In the genomic region with DNA sequence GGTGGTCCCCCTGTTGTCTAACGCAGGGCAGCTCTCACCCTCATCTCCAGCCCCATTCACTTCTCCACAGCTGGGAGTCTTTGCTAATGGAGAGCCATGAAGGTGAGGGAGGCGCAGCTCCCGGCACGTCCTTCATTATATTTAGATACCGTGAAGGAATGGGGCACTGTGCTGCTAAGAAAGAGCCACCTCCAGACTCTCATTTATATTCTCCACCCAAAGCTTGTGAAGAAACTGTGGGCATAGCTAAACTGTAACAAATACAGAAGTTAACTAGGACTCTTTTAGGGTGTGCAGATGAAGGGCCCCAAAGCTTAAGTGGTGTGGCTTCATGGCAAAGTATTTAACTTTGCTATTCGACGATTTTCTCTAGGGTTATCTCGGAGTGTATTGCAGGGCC, we compare ENCODE assay signal across 20 mouse cellular contexts.
A peak's percentile ranks its signal among the peaks of the same experiment; 100 is the strongest.
DNase-seq lines count a peak whose midpoint lies in the region; TF ChIP-seq lines count a peak whose summit lies in the region.
"Had no signal": no experiment of that assay in that cellular context is flagged by ENCODE, and none has a peak within 500 bp of the region (broad histone marks: within the 10 kb centered on the region; RNA-seq: fewer than 3 reads in every experiment).

No protein-coding gene starts in this region.

- intact Hi-C loops in left cerebral cortex, adult 2 months (cut with DNase I), result no loop called here

- TF ChIP-seq POLR2A in cortical plate, adult 2 months (IDR thresholded peaks at IDR 0.05; ENCODE audit: extremely low read depth, insufficient read depth, low read length), result no peak
- no peak for TF ChIP-seq POLR2A in kidney, adult 2 months (IDR thresholded peaks at IDR 0.05; ENCODE audit: low read depth, low read length)

- TF ChIP-seq CTCF in left cerebral cortex, adult 2 months (IDR thresholded peaks at IDR 0.05), result no peak
- TF ChIP-seq CTCF in cortical plate, adult 2 months (IDR thresholded peaks at IDR 0.05; ENCODE audit: extremely low read depth, insufficient read depth, low read length), result no peak
- no peak for TF ChIP-seq CTCF in kidney, adult 2 months (conservative IDR thresholded peaks at IDR 0.05; ENCODE audit: insufficient read depth, insufficient read length, low read depth, low read length)

- no peak for DNase-seq in left cerebral cortex, adult 2 months (ENCODE audit: extremely low spot score in 1 of 2, low spot score in 2 of 2)
- DNase-seq in left cerebral cortex, adult 8-10 months (ENCODE audit: low spot score in 2 of 2), result no peak
- peak; percentile 51 for DNase-seq in right cerebral cortex, adult 18-20 months
- no peak for DNase-seq in right cerebral cortex, postnatal 10 days (ENCODE audit: low spot score in 2 of 2)
- no peak for DNase-seq in kidney, adult 11 months
- DNase-seq in kidney, adult 2 months, result no peak
- DNase-seq: adrenal gland, adult 2 months; adrenal gland, postnatal 10 days; adrenal gland, postnatal 25 days; cerebellum, adult 11-12 months; cerebellum, adult 2 months; cerebellum, adult 9-10 months; cerebellum, postnatal 25 days; embryo, embryonic 11 days had no signal

- peak overlapping the region; percentile 55 for H3K27ac ChIP-seq in left cerebral cortex, adult 2 months
- H3K27ac ChIP-seq in cortical plate, adult 2 months (ENCODE audit: insufficient read depth, low read length), result peak overlapping the region; percentile 14; the same call in 1 of the 2 replicates
- no peak overlapping the region for H3K27ac ChIP-seq in kidney, adult 2 months (ENCODE audit: insufficient read depth, low read depth, low read length)
- H3K27ac ChIP-seq: embryonic facial prominence, embryonic 13.5 days; embryonic facial prominence, embryonic 15.5 days; forebrain, embryonic 10.5 days; forebrain, embryonic 12.5 days had no signal

- H3K4me1 ChIP-seq in cortical plate, adult 2 months (ENCODE audit: control insufficient read depth, insufficient read depth, low read length), result peaks cover 3% of the 10 kb centered on the region
- H3K4me1 ChIP-seq in kidney, adult 2 months (ENCODE audit: control insufficient read depth, insufficient read depth, low read length), result no peaks in the 10 kb centered on the region
- H3K4me1 ChIP-seq: embryonic facial prominence, embryonic 13.5 days; embryonic facial prominence, embryonic 15.5 days; forebrain, embryonic 10.5 days; forebrain, embryonic 12.5 days had no signal

- H3K36me3 ChIP-seq in kidney, adult 2 months (ENCODE audit: control insufficient read depth, insufficient read depth, low read length), result no peaks in the 10 kb centered on the region
- H3K36me3 ChIP-seq: embryonic facial prominence, embryonic 13.5 days; embryonic facial prominence, embryonic 15.5 days; forebrain, embryonic 10.5 days; forebrain, embryonic 12.5 days had no signal

- H3K4me3 ChIP-seq in left cerebral cortex, adult 2 months, result no peak overlapping the region
- no peak overlapping the region for H3K4me3 ChIP-seq in cortical plate, adult 2 months (ENCODE audit: insufficient read depth, low read length)
- H3K4me3 ChIP-seq in kidney, adult 2 months (ENCODE audit: insufficient read depth, low read depth, low read length), result no peak overlapping the region
- H3K4me3 ChIP-seq: embryonic facial prominence, embryonic 13.5 days; embryonic facial prominence, embryonic 15.5 days; erythroblast, embryonic 14.5 days; forebrain, embryonic 10.5 days; forebrain, embryonic 12.5 days had no signal

- WGBS in kidney, adult 2 months, result 79% methylated on average over 8 of the region's 8 CpGs

- H3K27me3 ChIP-seq in kidney, adult 2 months (replicated peaks; ENCODE audit: control insufficient read depth, insufficient read depth, low read length), result no peaks in the 10 kb centered on the region
- H3K27me3 ChIP-seq: embryonic facial prominence, embryonic 13.5 days; embryonic facial prominence, embryonic 15.5 days; forebrain, embryonic 12.5 days had no signal
